Mouse (Mus musculus) myocyte (in vitro differentiated cells): ENCODE results near the gene Sigmar1. TPM values are rescaled to one million over a fixed set of nuclear protein-coding genes. Genes with fewer than 3 reads are reported as not detected.
"Not testable (repeated sequence)": the region's sequence is repeated elsewhere in the genome, so short reads cannot be mapped to it uniquely, and the experiment has no call there.

ENCODE experiments used
- H3K27me3 ChIP-seq: one replicate; pipeline ENCODE4 v1.6.1; 2011; ENCODE audit not compliant: control insufficient read depth, insufficient read depth, insufficient read length
- H3K36me3 ChIP-seq: one replicate; pipeline ENCODE4 v1.6.1; 2011; ENCODE audit not compliant: control insufficient read depth, insufficient read depth
- H3K4me2 ChIP-seq: one replicate; pipeline ENCODE4 v1.6.1; 2011; ENCODE audit warnings: low read depth, control low read depth
- H3K4me3 ChIP-seq: one replicate; pipeline ENCODE4 v1.5.1; 2011; ENCODE audit warnings: mild to moderate bottlenecking, control low read depth, moderate library complexity
- H3K79me2 ChIP-seq: one replicate; pipeline ENCODE4 v1.6.1; 2011; ENCODE audit not compliant: control insufficient read depth, insufficient read depth
- H3ac ChIP-seq: one replicate; pipeline ENCODE4 v1.6.1; 2011; ENCODE audit not compliant: control insufficient read depth, insufficient read length
- POLR2AphosphoS2 ChIP-seq: IDR thresholded peaks from one replicate; pipeline ENCODE4 v1.6.1; 2011; ENCODE audit warnings: low read depth, control low read depth; ENCODE audit not compliant: insufficient read length
- USF1 ChIP-seq: IDR thresholded peaks from one replicate; pipeline ENCODE4 v1.6.1; 2011; ENCODE audit warnings: low read depth, mild to moderate bottlenecking, control low read depth, moderate library complexity
- polyA plus RNA-seq: library from polyadenylated mRNA; unstranded; fragments of >200 nt; fragmentation: generic; extraction: Trizol; gene quantifications from one replicate; pipeline ENCODE4 v1.2.1, GENCODE M21; 2012; ENCODE audit warnings: missing spikeins

Gene Sigmar1
- 98.6 TPM for polyA plus RNA-seq

- peak within 1 kb of the TSS; percentile 29 for H3ac ChIP-seq
- no peaks in the 10 kb centered on the region for H3K27me3 ChIP-seq
- no peaks in the 10 kb centered on the region for H3K36me3 ChIP-seq
- peak within 1 kb of the TSS; percentile 45 for H3K4me3 ChIP-seq
- TF ChIP-seq USF1 (peak; percentile 52), POLR2AphosphoS2 (no peak)
- peak within 1 kb of the TSS; percentile 99 for H3K4me2 ChIP-seq
- H3K79me2 ChIP-seq, result no peaks in the 10 kb centered on the region
Measured at GRCm38 (mm10) chr4:41755338-41756305, at the start of gene Sigmar1. Sigmar1 (minus strand) TSS chr4:41756157.

GRCm38 (mm10) chr4:41783197-41783596, 27.2 kb upstream of the Sigmar1 start:
- H3K79me2 ChIP-seq, H3ac ChIP-seq, H3K36me3 ChIP-seq, H3K27me3 ChIP-seq, H3K4me2 ChIP-seq, H3K4me3 ChIP-seq: not testable (repeated sequence)

- not testable (repeated sequence) for H3K4me3 ChIP-seq, H3K36me3 ChIP-seq, H3K4me2 ChIP-seq, H3ac ChIP-seq, H3K27me3 ChIP-seq, H3K79me2 ChIP-seq
Measured at GRCm38 (mm10) chr4:41782711-41783110, 26.8 kb upstream of the Sigmar1 start.

GRCm38 (mm10) chr4:41781748-41782485, 26.0 kb upstream of the Sigmar1 start:
- H3K36me3 ChIP-seq, H3K4me3 ChIP-seq, H3ac ChIP-seq, H3K79me2 ChIP-seq, H3K4me2 ChIP-seq, H3K27me3 ChIP-seq: not testable (repeated sequence)

GRCm38 (mm10) chr4:41781271-41781670, 25.3 kb upstream of the Sigmar1 start:
- not testable (repeated sequence) for H3K27me3 ChIP-seq, H3ac ChIP-seq, H3K79me2 ChIP-seq, H3K4me2 ChIP-seq, H3K4me3 ChIP-seq, H3K36me3 ChIP-seq

GRCm38 (mm10) chr4:41775840-41776239, 19.9 kb upstream of the Sigmar1 start:
- not testable (repeated sequence) for H3K4me3 ChIP-seq, H3K4me2 ChIP-seq, H3K36me3 ChIP-seq, H3ac ChIP-seq, H3K27me3 ChIP-seq, H3K79me2 ChIP-seq

- H3K27me3 ChIP-seq, H3K4me2 ChIP-seq, H3K4me3 ChIP-seq, H3K79me2 ChIP-seq, H3K36me3 ChIP-seq, H3ac ChIP-seq: not testable (repeated sequence)
Measured at GRCm38 (mm10) chr4:41774506-41774905, 18.5 kb upstream of the Sigmar1 start.

- H3K4me3 ChIP-seq, H3K27me3 ChIP-seq, H3ac ChIP-seq, H3K4me2 ChIP-seq, H3K79me2 ChIP-seq, H3K36me3 ChIP-seq: not testable (repeated sequence)
Measured at GRCm38 (mm10) chr4:41774002-41774401, 18.0 kb upstream of the Sigmar1 start, which contains the start of gene Ccl27a. Ccl27a (minus strand) TSS chr4:41774247.

GRCm38 (mm10) chr4:41773502-41773901, 17.5 kb upstream of the Sigmar1 start:
- H3K4me2 ChIP-seq, H3K4me3 ChIP-seq, H3ac ChIP-seq: not testable (repeated sequence)

GRCm38 (mm10) chr4:41772946-41773345, 17.0 kb upstream of the Sigmar1 start:
- not testable (repeated sequence) for H3K4me2 ChIP-seq, H3K36me3 ChIP-seq, H3K4me3 ChIP-seq, H3K27me3 ChIP-seq, H3ac ChIP-seq, H3K79me2 ChIP-seq

More at GRCm38 (mm10) chr4:41773502-41773901, 17.5 kb upstream of the Sigmar1 start:
- H3K27me3 ChIP-seq, H3K36me3 ChIP-seq, H3K79me2 ChIP-seq: not testable (repeated sequence)

- not testable (repeated sequence) for H3K79me2 ChIP-seq, H3ac ChIP-seq, H3K36me3 ChIP-seq, H3K4me3 ChIP-seq, H3K4me2 ChIP-seq
- peaks cover 26% of the 10 kb centered on the region for H3K27me3 ChIP-seq
Measured at GRCm38 (mm10) chr4:41767301-41767700, 11.3 kb upstream of the Sigmar1 start.

GRCm38 (mm10) chr4:41763176-41763575, 7.2 kb upstream of the Sigmar1 start:
- H3K79me2 ChIP-seq, H3K4me2 ChIP-seq, H3K36me3 ChIP-seq, H3ac ChIP-seq, H3K4me3 ChIP-seq: not testable (repeated sequence)
- H3K27me3 ChIP-seq, result peaks cover 24% of the 10 kb centered on the region
